Mouse (Mus musculus) kidney, adult 2 months (tissue): ENCODE results near the gene Prdm16.

ENCODE experiments used
- CTCF ChIP-seq: fragments of 200-500 bp; conservative IDR thresholded peaks from 2 replicates; pipeline ENCODE4 v1.5.1; 2011; ENCODE audit warnings: low read depth, mild to moderate bottlenecking, control low read depth, low read length, moderate library complexity, mixed read lengths; ENCODE audit not compliant: insufficient read depth, insufficient read length
- POLR2A ChIP-seq: fragments of 200-500 bp; IDR thresholded peaks from one replicate; pipeline ENCODE4 v1.6.1; 2011; ENCODE audit warnings: low read depth, low read length, control low read depth

GRCm38 (mm10) chr4:154269520-154269919, 367.2 kb downstream of the Prdm16 start:
- no peak for TF ChIP-seq POLR2A
- no peak for TF ChIP-seq CTCF
